Mouse (Mus musculus): Measurements from ENCODE around the gene Mettl5. TPM values are rescaled to one million over a fixed set of nuclear protein-coding genes. Genes with fewer than 3 reads are reported as not detected.

Mettl5 gene
- total and polyA plus RNA-seq, 3 experiments = 19.6 to 42.2 (median 40.4) TPM

- H3K9me3 ChIP-seq (replicated peaks; ENCODE audit: low read length) = no peaks in the 10 kb centered on the region
- in situ Hi-C loops (cut with MboI; ENCODE audit: low pct_ligation_motif_present, low pct_unique_long_range_greater_than_20kb, low sequenced_read_pairs) = no loop called here
- TF ChIP-seq RAD21 (IDR thresholded peaks at IDR 0.05; ENCODE audit: low read depth, low read length) = peak; percentile 63
- no peak for TF ChIP-seq MAX (IDR thresholded peaks at IDR 0.05; ENCODE audit: low read length)
- peak; percentile 15; the same call in 1 of the 2 replicates for TF ChIP-seq SMC3 (IDR thresholded peaks at IDR 0.05; ENCODE audit: low read depth, low read length)
- TF ChIP-seq CTCF (conservative IDR thresholded peaks at IDR 0.05 in 1 of 2, IDR thresholded peaks at IDR 0.05 in 1 of 2; ENCODE audit: low read depth in 2 of 2, low read length in 2 of 2) = peak in 1 of 2 experiments; percentile 65; a peak in 3 of 4 replicates
- TF ChIP-seq ZNF384 (IDR thresholded peaks at IDR 0.05; ENCODE audit: low read depth, low read length) = peak; percentile 45
- H3K9ac ChIP-seq (ENCODE audit: insufficient read depth, low read depth) = no peak overlapping the region
- dilution Hi-C loops (cut with MboI; ENCODE audit: extremely low pct_ligation_motif_present, extremely low pct_unique_long_range_greater_than_20kb, low sequenced_read_pairs) = no loop called here
- H3K79me2 ChIP-seq (replicated peaks; ENCODE audit: control insufficient read depth, extremely low read depth, insufficient read depth, poor library complexity, severe bottlenecking) = peaks cover 15% of the 10 kb centered on the region
- no peaks in the 10 kb centered on the region for H3K27me3 ChIP-seq (replicated peaks)
- H3K4me1 ChIP-seq (ENCODE audit: control insufficient read depth in 1 of 2, insufficient read depth in 2 of 2) = peaks cover 0 to 3% of the 10 kb centered on the region in 2 experiments; a peak in 2 of 4 replicates
- no peak overlapping the region for H3K27ac ChIP-seq (ENCODE audit: insufficient read depth, low read depth)
- H3K4me2 ChIP-seq (ENCODE audit: insufficient read depth, low read depth, poor library complexity, severe bottlenecking) = no peak overlapping the region
- no peak overlapping the region for H3K4me3 ChIP-seq (replicated peaks in 1 of 3; ENCODE audit: low read depth in 2 of 3, low read length in 2 of 3, poor library complexity in 1 of 3)
- peak; percentile 17 for DNase-seq (ENCODE audit: extremely low read depth)
- H3K36me3 ChIP-seq (replicated peaks in 1 of 2; ENCODE audit: control insufficient read depth in 1 of 2, insufficient read depth in 1 of 2, low read length in 1 of 2) = no peaks in the 10 kb centered on the region
These were observed 27.5 kb downstream of the Mettl5 start for GRCm38 (mm10) chr2:69857882-69858281.

DNA sequence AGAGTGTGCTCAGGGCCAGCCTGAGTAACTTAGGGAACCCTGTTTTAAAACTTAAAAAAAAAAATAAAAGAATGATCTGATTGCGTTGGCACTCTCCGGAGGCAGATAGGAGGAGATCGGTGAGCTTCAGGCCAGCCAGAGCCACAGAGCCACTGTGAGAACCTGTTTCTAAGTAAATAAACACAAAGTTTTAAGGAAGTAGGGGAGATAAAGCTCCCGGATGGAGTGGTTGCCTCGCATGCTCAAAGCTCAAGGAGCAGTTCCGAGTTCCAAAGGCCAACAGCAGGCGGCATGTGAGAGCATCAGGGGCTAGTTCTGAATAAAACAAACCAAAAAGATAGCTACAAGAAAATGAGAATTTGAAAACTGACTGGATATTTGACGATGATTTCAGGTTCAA, 29.0 kb downstream of the Mettl5 start:
- DNase-seq (ENCODE audit: extremely low read depth) = no peak
- H3K27ac ChIP-seq (ENCODE audit: insufficient read depth, low read depth) = no peak overlapping the region
- dilution Hi-C loops (cut with MboI; ENCODE audit: extremely low pct_ligation_motif_present, extremely low pct_unique_long_range_greater_than_20kb, low sequenced_read_pairs) = no loop called here

GRCm38 (mm10) chr2:69851427-69852058, 33.9 kb downstream of the Mettl5 start:
- DNase-seq (ENCODE audit: extremely low read depth) = no peak
- H3K79me2 ChIP-seq (replicated peaks; ENCODE audit: control insufficient read depth, extremely low read depth, insufficient read depth, poor library complexity, severe bottlenecking) = no peaks in the 10 kb centered on the region
- dilution Hi-C loops (cut with MboI; ENCODE audit: extremely low pct_ligation_motif_present, extremely low pct_unique_long_range_greater_than_20kb, low sequenced_read_pairs) = no loop called here
- H3K9me3 ChIP-seq (replicated peaks; ENCODE audit: low read length) = no peaks in the 10 kb centered on the region
- H3K4me2 ChIP-seq (ENCODE audit: insufficient read depth, low read depth, poor library complexity, severe bottlenecking) = no peak overlapping the region
- TF ChIP-seq RCOR1 (conservative IDR thresholded peaks at IDR 0.05; ENCODE audit: low read depth, low read length) = no peak
- TF ChIP-seq CTCF (conservative IDR thresholded peaks at IDR 0.05 in 1 of 2, IDR thresholded peaks at IDR 0.05 in 1 of 2; ENCODE audit: low read depth in 2 of 2, low read length in 2 of 2) = peak in 1 of 2 experiments; percentile 36; a peak in 2 of 4 replicates
- no peak for TF ChIP-seq E2F4 (IDR thresholded peaks at IDR 0.05; ENCODE audit: insufficient replicate concordance, low read depth, low read length)
- H3K27me3 ChIP-seq (replicated peaks) = no peaks in the 10 kb centered on the region
- H3K4me3 ChIP-seq (replicated peaks in 1 of 3; ENCODE audit: low read depth in 2 of 3, low read length in 2 of 3, poor library complexity in 1 of 3) = no peak overlapping the region
- H3K4me1 ChIP-seq (ENCODE audit: control insufficient read depth in 1 of 2, insufficient read depth in 2 of 2) = no peaks in the 10 kb centered on the region; a peak in 1 of 4 replicates
- no peak overlapping the region for H3K9ac ChIP-seq (ENCODE audit: insufficient read depth, low read depth)
- no peak overlapping the region for H3K27ac ChIP-seq (ENCODE audit: insufficient read depth, low read depth)
- no peaks in the 10 kb centered on the region for H3K36me3 ChIP-seq (replicated peaks in 1 of 2; ENCODE audit: control insufficient read depth in 1 of 2, insufficient read depth in 1 of 2, low read length in 1 of 2)
- in situ Hi-C loops (cut with MboI; ENCODE audit: low pct_ligation_motif_present, low pct_unique_long_range_greater_than_20kb, low sequenced_read_pairs) = no loop called here

More for the DNA sequence above, 29.0 kb downstream of the Mettl5 start:
- no peak overlapping the region for H3K9ac ChIP-seq (ENCODE audit: insufficient read depth, low read depth)
- peaks cover 0 to 3% of the 10 kb centered on the region in 2 experiments; a peak in 2 of 4 replicates for H3K4me1 ChIP-seq (ENCODE audit: control insufficient read depth in 1 of 2, insufficient read depth in 2 of 2)
- no peaks in the 10 kb centered on the region for H3K36me3 ChIP-seq (replicated peaks in 1 of 2; ENCODE audit: control insufficient read depth in 1 of 2, insufficient read depth in 1 of 2, low read length in 1 of 2)
- no peak overlapping the region for H3K4me3 ChIP-seq (replicated peaks in 1 of 3; ENCODE audit: low read depth in 2 of 3, low read length in 2 of 3, poor library complexity in 1 of 3)
- no peak overlapping the region for H3K4me2 ChIP-seq (ENCODE audit: insufficient read depth, low read depth, poor library complexity, severe bottlenecking)
- H3K27me3 ChIP-seq (replicated peaks) = no peaks in the 10 kb centered on the region
- H3K9me3 ChIP-seq (replicated peaks; ENCODE audit: low read length) = no peaks in the 10 kb centered on the region
- no peak for TF ChIP-seq EP300 (IDR thresholded peaks at IDR 0.05; ENCODE audit: low read length)
- TF ChIP-seq JUN (IDR thresholded peaks at IDR 0.05; ENCODE audit: insufficient read depth, low read depth, low read length) = no peak
- no peak for TF ChIP-seq RAD21 (IDR thresholded peaks at IDR 0.05; ENCODE audit: low read depth, low read length)
- no peak for TF ChIP-seq GABPA (IDR thresholded peaks at IDR 0.05; ENCODE audit: insufficient replicate concordance, low read depth, low read length)
- in situ Hi-C loops (cut with MboI; ENCODE audit: low pct_ligation_motif_present, low pct_unique_long_range_greater_than_20kb, low sequenced_read_pairs) = no loop called here
- no peaks in the 10 kb centered on the region for H3K79me2 ChIP-seq (replicated peaks; ENCODE audit: control insufficient read depth, extremely low read depth, insufficient read depth, poor library complexity, severe bottlenecking)

Data from CH12.LX (cell line).